Mouse (Mus musculus) macrophage (primary cell): Measurements from ENCODE around the gene Cd68. TPM values are rescaled to one million over a fixed set of nuclear protein-coding genes. Genes with fewer than 3 reads are reported as not detected.
"Not testable (repeated sequence)": the region's sequence is repeated elsewhere in the genome, so short reads cannot be mapped to it uniquely, and the experiment has no call there.

Experiments used
- H3K27ac ChIP-seq: fragments of 350-480 bp; formaldehyde crosslinking; 2 replicates; pipeline ENCODE4 v1.9.0; 2021
- H3K36me3 ChIP-seq: fragments of 350-480 bp; formaldehyde crosslinking; 2 replicates; pipeline ENCODE4 v1.9.0; 2021; ENCODE audit errors: inconsistent target
- H3K4me3 ChIP-seq: fragments of 350-480 bp; formaldehyde crosslinking; 2 replicates; pipeline ENCODE4 v1.9.0; 2021; ENCODE audit errors: inconsistent target
- H3K79me2 ChIP-seq: fragments of 350-480 bp; formaldehyde crosslinking; 2 replicates; pipeline ENCODE4 v1.9.0; 2021; ENCODE audit errors: inconsistent target
- WGBS: methylation state at CpG from one replicate; pipeline ENCODE4 v1.1.7; 2026; ENCODE audit warnings: inconsistent platforms; ENCODE audit not compliant: missing documents; 5-methylcytosine and 5-hydroxymethylcytosine counted together
- polyA plus RNA-seq: library from polyadenylated mRNA; stranded (reverse); fragments of 250-400 nt; gene quantifications from 3 replicates; pipeline ENCODE4 v1.2.4, GENCODE M21; 2018; ENCODE audit warnings: inconsistent platforms

Cd68 gene
- polyA plus RNA-seq, 1 experiment from 2014 or later, result 8,261 TPM

GRCm38 (mm10) chr11:69645860-69646259, 20.1 kb downstream of the Cd68 start:
- H3K4me3 ChIP-seq, result no peak overlapping the region
- WGBS, result 95% methylated on average over 5 of the region's 5 CpGs
- no peak overlapping the region for H3K27ac ChIP-seq
- peaks cover 80% of the 10 kb centered on the region for H3K36me3 ChIP-seq
- no peaks in the 10 kb centered on the region for H3K79me2 ChIP-seq

DNA sequence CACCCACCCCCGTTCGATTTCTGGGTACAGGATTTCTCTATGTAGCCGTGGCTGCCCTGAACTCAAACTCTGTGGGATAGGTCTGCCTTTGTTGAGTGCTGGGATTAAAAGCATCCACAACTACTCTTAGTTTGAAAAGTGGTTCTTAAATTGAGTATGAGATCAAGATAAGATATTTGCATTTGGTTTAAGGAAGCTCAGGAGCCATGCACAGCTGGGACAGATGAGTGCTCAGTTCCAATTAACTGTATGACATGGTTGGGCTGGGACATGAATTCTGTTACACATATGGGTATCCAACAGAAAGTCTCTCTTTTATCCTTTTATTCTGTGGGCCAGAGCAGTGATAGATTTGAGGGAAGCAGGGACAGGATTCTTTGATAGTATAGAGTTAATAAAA, 30.5 kb downstream of the Cd68 start:
- no peak overlapping the region for H3K27ac ChIP-seq
- WGBS, result 82% methylated on average over 3 of the region's 3 CpGs
- H3K79me2 ChIP-seq, result peaks cover 60% of the 10 kb centered on the region
- peaks cover 17% of the 10 kb centered on the region for H3K36me3 ChIP-seq
- no peak overlapping the region for H3K4me3 ChIP-seq

GRCm38 (mm10) chr11:69633128-69633866, 32.7 kb downstream of the Cd68 start:
- peaks cover 52% of the 10 kb centered on the region for H3K79me2 ChIP-seq
- H3K4me3 ChIP-seq, result peak overlapping the region; percentile 71
- H3K36me3 ChIP-seq, result no peaks in the 10 kb centered on the region
- H3K27ac ChIP-seq, result peak overlapping the region; percentile 37
- WGBS, result 2% methylated on average over 48 of the region's 50 CpGs

DNA sequence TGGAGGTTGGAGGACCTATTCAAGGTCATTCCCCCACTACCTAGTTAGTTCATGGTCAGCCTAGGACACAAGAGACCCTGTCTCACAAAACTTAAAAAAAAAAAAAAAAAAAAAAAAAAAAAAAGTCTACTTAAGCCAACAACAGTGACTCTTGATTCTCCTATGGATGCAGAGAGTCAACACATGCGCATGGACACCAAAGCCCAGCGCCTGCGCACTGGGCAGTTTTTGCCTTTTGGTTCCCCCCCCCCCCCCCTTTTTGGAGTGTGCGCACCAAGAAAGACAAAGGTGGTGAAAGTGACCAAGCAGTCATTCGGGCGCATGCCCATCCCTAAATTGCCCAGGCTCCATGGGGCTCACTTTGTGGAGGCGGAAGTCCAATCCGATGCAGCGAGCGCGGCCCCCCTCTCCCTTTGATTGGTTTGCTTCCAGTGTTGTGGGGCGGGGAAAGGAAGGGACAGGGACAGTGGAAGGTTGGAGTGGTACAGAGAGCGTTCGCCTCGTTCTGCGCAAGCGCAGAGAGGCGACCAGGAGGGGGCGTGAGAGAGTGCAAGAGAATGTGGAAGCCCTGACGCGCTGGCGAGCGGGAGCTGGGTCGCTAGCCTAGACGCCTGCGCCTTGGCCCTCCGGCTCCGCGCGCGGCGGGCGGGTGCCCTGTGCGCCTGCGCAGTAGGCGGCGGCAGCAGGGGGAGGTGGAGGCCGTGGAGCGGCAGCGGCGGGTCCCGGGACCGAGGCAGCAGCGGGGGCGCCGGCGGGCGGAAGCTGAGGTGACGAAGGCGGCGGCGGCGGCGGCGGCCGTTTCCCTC, 33.5 kb downstream of the Cd68 start, which contains the start of gene Fxr2:
Gene Fxr2 (plus strand): TSS at position 707 of the 806 bp plus-strand sequence.
- Histone ChIP-seq H3K4me3 (peak within 1 kb of the TSS; percentile 71), H3K27ac (peak within 1 kb of the TSS; percentile 51), H3K79me2 (peaks cover 43% of the 10 kb centered on the region), H3K36me3 (no peaks in the 10 kb centered on the region)
- WGBS, result under 1% methylated on average over 55 of the region's 56 CpGs

- Histone ChIP-seq H3K36me3 (no peaks in the 10 kb centered on the region), H3K27ac (no peak overlapping the region), H3K4me3 (no peak overlapping the region), H3K79me2 (peaks cover 17% of the 10 kb centered on the region)
- WGBS, result 71% methylated on average over 1 of the region's 1 CpGs
These were observed 36.2 kb downstream of the Cd68 start for GRCm38 (mm10) chr11:69629802-69630201.

- 46% methylated on average over 6 of the region's 6 CpGs for WGBS
- H3K4me3 ChIP-seq, result no peak overlapping the region
- no peak overlapping the region for H3K27ac ChIP-seq
- H3K36me3 ChIP-seq, result no peaks in the 10 kb centered on the region
- peaks cover 1% of the 10 kb centered on the region for H3K79me2 ChIP-seq
These were observed 37.7 kb downstream of the Cd68 start for GRCm38 (mm10) chr11:69628286-69628685.

- H3K4me3 ChIP-seq, H3K36me3 ChIP-seq, H3K79me2 ChIP-seq, H3K27ac ChIP-seq: not testable (repeated sequence)
- no CpG with 5 or more reads among the region's 2 CpGs for WGBS
These were observed 41.6 kb downstream of the Cd68 start for GRCm38 (mm10) chr11:69624339-69624738.

GRCm38 (mm10) chr11:69623006-69623405, 42.9 kb downstream of the Cd68 start:
- WGBS, result 97% methylated on average over 4 of the region's 4 CpGs

DNA sequence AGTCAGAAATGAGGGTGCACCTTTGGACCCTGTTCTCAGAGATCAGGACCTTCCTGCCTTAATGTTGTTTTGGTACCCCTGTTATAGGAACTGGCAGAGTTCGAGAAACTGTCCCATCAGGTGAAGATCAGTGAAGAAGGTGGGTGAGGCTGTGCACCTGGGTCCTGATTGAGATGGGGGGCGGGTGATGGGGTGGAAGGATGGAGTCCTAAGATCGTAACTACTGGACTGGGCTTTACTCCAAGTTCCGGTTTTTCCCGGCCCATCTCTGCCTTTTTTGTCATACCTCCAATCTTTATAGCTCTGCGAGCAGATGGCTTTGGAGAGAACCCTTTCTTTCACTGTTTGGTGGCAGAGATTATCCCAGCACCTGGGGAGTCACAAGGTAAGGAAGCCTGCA, 43.5 kb downstream of the Cd68 start:
- Histone ChIP-seq H3K79me2 (no peaks in the 10 kb centered on the region), H3K4me3 (peak overlapping the region; percentile 55), H3K27ac (no peak overlapping the region), H3K36me3 (no peaks in the 10 kb centered on the region)
- 39% methylated on average over 6 of the region's 6 CpGs for WGBS

More at GRCm38 (mm10) chr11:69623006-69623405, 42.9 kb downstream of the Cd68 start:
- H3K4me3 ChIP-seq, result no peak overlapping the region
- H3K79me2 ChIP-seq, result no peaks in the 10 kb centered on the region
- no peak overlapping the region for H3K27ac ChIP-seq
- no peaks in the 10 kb centered on the region for H3K36me3 ChIP-seq

- Histone ChIP-seq H3K79me2 (no peaks in the 10 kb centered on the region), H3K36me3 (no peaks in the 10 kb centered on the region), H3K4me3 (peak within 1 kb of the TSS; percentile 55), H3K27ac (no peak within 1 kb of the TSS)
- 13% methylated on average over 18 of the region's 20 CpGs for WGBS
These were observed 44.2 kb downstream of the Cd68 start, which contains the start of gene Sat2 for GRCm38 (mm10) chr11:69621571-69622268. Sat2 (plus strand) TSS chr11:69622024.

DNA sequence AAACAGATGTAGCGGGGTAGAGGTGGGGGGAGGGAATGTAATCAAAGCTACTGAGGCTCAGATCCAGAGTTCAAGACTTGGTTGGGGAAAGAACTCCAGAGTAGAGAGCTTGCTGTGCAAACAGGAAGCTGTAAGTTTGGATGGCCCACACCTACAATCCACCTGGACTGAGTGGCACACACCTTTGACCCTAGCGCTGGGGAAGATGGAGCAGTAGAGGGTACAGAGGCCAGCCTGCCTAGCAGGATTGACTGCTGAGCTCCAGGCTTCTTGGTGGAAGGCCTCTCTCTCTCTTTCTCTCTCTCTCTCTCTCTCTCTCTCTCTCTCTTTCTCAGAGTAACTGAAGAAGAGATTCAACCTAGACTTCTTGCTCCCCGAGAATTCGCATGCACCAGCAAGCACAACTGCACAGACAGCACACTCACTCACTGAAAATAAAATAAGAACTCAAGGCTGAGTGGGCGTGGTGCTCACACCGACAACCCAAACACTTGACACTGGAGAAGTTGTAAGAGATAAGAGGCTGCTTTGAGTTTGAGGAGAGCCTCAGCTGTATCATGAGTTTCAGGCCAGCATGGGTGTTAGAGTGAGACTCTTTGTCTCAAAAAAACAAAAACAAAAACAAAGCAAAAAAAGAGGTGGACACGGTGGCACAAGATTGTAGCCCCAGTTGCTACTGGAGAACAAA, 45.4 kb downstream of the Cd68 start:
- H3K27ac ChIP-seq, result no peak overlapping the region
- WGBS, result 85% methylated on average over 7 of the region's 7 CpGs
- no peak overlapping the region for H3K4me3 ChIP-seq
- no peaks in the 10 kb centered on the region for H3K36me3 ChIP-seq
- no peaks in the 10 kb centered on the region for H3K79me2 ChIP-seq

- Histone ChIP-seq H3K79me2 (no peaks in the 10 kb centered on the region), H3K4me3 (no peak within 1 kb of the TSS), H3K36me3 (no peaks in the 10 kb centered on the region), H3K27ac (no peak within 1 kb of the TSS)
- 84% methylated on average over 5 of the region's 5 CpGs for WGBS
These were observed 48.1 kb downstream of the Cd68 start, which contains the start of gene Shbg for GRCm38 (mm10) chr11:69617805-69618204. Shbg (minus strand) TSS chr11:69617905.

- 60% methylated on average over 7 of the region's 10 CpGs for WGBS
- Histone ChIP-seq H3K79me2 (no peaks in the 10 kb centered on the region), H3K27ac (no peak overlapping the region), H3K4me3 (no peak overlapping the region), H3K36me3 (no peaks in the 10 kb centered on the region)
These were observed 49.2 kb downstream of the Cd68 start for GRCm38 (mm10) chr11:69616781-69617180.

DNA sequence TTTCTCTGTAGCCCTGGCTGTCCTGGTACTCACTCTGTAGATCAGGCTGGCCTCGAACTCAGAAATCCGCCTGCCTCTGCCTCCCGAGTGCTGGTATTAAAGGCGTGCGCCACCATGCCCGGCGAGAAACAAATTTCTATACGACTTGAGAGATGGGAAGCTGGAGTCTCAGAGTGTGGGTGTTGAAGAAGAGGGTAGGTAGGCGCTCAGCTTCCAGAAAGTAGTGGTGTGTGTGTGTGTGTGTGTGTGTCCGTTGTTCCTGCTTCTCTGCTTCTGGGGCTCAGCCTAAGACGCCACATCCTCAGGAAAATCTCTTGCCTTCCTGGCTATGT, 51.7 kb downstream of the Cd68 start:
- H3K36me3 ChIP-seq, H3K27ac ChIP-seq, H3K79me2 ChIP-seq, H3K4me3 ChIP-seq: not testable (repeated sequence)
- WGBS, result 56% methylated on average over 9 of the region's 11 CpGs
